Mouse (Mus musculus): Measurements from ENCODE around the gene Tiam1. TPM values are rescaled to one million over a fixed set of nuclear protein-coding genes. Genes with fewer than 3 reads are reported as not detected.
A peak's percentile ranks its signal among the peaks of the same experiment; 100 is the strongest.

The Tiam1 gene
- total RNA-seq, 2 experiments from 2014 or later = 106 to 116 TPM

GRCm38 (mm10) chr16:89773657-89774552, 369.7 kb downstream of the Tiam1 start:
- peak; percentile 88 to 92 for DNase-seq

GRCm38 (mm10) chr16:89765919-89766318, 377.6 kb downstream of the Tiam1 start:
- no peak for DNase-seq

- DNase-seq = no peak
These were observed 378.1 kb downstream of the Tiam1 start for GRCm38 (mm10) chr16:89765470-89765869.

- DNase-seq = no peak
These were observed 379.8 kb downstream of the Tiam1 start for GRCm38 (mm10) chr16:89763812-89764211.

GRCm38 (mm10) chr16:89762523-89762922, 381.0 kb downstream of the Tiam1 start:
- no peak for DNase-seq

- DNase-seq = no peak
These were observed 381.5 kb downstream of the Tiam1 start for GRCm38 (mm10) chr16:89762096-89762495.

GRCm38 (mm10) chr16:89757384-89757783, 386.2 kb downstream of the Tiam1 start:
- no peak for DNase-seq

- DNase-seq = no peak
These were observed 388.9 kb downstream of the Tiam1 start for GRCm38 (mm10) chr16:89754709-89755108.

GRCm38 (mm10) chr16:89747864-89748263, 395.7 kb downstream of the Tiam1 start:
- DNase-seq = no peak

- DNase-seq = no peak
These were observed 404.0 kb downstream of the Tiam1 start for GRCm38 (mm10) chr16:89739559-89739958.

GRCm38 (mm10) chr16:89738963-89739362, 404.6 kb downstream of the Tiam1 start:
- no peak for DNase-seq

Other genes starting within 250 kb of the Tiam1 start
- gene Sod1, start 77.0 kb upstream of the Tiam1 start, total RNA-seq (2021) = 100 to 1,000 TPM; 373 to 389 TPM
- gene Scaf4, start 140.7 kb upstream of the Tiam1 start, total RNA-seq (2021) = 10 to 100 TPM; 48.4 to 56.3 TPM
- gene Hunk, start 242.2 kb upstream of the Tiam1 start, total RNA-seq (2021) = 10 to 100 TPM; 24.9 to 25.2 TPM